Mouse (Mus musculus) frontal cortex, adult (tissue): ENCODE measurements around the gene Lrch2.
A peak's percentile ranks its signal among the peaks of the same experiment; 100 is the strongest.
"Not testable (repeated sequence)": the region's sequence is repeated elsewhere in the genome, so short reads cannot be mapped to it uniquely, and the experiment has no call there.

ENCODE experiments used
- ATAC-seq: cut with Nextera tagmentation; 2 replicates; pipeline ENCODE4 v1.9.2; 2017; ENCODE audit warnings: mild to moderate bottlenecking, moderate library complexity, mixed read lengths; ENCODE audit not compliant: low TSS enrichment

The Lrch2 gene

DNA sequence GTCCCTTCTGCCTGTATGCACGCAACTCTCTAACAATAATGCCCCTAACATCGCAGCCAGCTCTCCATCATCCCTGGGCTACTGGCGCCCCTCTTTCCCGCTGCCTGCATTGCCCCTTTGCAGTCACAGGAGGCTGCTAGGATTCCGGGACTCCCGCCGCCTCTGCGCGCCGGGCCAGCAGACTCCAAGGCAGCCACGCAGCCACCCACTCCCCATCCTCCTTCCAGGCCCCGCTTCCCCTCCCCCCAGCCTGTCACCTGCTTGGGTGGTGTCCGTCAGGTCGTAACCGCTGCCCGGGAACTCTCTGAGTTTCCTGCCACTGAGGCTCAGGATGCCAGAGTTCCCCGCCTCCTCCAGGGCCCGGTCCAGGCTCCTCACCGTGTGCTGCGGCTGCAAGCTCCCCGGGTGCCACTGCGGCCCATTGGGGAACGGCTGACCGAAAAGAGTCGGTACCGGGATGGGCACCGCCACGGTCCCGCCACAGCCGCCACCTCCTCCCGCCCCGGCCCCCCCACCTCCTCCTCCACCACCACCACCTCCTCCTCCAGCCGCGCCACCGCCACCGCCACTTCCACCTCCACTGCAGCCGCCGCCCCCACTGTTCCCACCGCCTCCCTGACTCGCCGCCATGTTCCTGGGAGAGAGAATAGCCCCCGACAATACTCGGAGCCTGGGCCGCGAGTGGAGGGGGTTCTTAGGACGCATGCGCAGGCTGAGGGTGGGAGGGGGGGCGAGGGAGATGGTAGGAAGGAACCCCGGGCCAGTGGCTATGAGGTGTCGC is at the start of gene Lrch2:
Lrch2 (minus strand) TSS at position 661 of the 781 bp plus-strand sequence.
- ATAC-seq: peak; percentile 91

DNA sequence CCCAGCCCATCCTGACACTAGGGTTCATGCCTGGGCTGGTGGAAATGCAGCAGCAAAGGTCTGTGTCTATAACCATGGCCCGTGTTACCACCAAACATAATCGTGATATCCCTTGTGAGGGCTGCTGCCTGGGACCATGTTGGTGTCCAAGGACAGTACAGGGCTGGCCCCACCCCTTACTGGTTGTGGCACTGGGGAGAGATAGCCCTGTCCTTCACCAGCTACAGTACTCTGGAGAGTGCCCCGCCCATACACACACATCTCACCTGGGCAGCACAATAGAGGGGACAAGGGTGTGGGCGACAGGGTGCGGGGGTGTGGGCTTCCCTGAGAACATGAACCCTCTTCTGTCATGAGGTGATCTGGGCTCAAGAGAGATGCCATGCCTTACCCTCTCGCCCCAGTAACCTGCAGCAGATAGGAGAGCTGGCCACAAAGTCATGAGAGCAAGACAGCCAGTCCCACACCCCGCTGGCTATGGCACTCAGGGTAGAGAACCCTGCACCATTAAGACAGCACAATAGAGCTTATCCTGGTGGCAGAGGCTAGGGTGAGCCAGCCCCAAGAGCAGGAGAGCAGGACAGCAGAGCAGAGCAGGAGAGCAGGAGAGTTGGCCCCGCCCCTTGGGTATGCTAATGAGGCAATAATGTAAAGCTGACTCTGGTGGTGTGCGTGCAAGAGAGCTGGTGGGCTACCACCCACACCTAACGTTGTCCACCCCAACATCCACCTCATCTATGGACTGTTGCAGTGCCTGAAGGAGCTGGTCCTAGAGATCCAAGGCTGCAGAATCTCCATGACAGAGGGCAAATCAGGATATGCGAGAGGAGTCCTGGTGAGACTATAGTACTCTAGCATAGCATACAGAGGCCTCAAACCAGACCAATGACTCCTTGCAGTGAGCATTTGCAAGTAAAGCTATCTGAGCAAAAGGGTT is 12.7 kb downstream of the Lrch2 start:
- ATAC-seq: no peak

DNA sequence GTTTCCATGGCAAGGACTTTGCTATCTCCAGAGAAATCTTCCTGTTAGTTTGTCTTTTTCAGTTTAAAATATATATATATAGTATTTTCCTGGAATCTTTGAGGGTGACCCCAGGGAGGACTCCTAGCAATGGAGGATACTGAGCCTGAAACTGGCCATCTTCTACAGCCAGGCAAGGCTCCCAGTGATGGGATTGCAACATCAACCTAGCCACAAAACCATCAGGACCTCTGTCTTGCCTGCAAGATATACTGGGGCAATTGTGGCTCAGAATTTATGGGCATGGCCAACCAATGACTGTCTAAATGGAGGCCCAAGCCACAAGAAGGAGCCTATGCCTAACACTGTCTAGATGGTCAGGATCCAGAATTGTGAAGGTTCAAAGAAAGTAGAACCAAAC is 15.5 kb downstream of the Lrch2 start:
- ATAC-seq: no peak

DNA sequence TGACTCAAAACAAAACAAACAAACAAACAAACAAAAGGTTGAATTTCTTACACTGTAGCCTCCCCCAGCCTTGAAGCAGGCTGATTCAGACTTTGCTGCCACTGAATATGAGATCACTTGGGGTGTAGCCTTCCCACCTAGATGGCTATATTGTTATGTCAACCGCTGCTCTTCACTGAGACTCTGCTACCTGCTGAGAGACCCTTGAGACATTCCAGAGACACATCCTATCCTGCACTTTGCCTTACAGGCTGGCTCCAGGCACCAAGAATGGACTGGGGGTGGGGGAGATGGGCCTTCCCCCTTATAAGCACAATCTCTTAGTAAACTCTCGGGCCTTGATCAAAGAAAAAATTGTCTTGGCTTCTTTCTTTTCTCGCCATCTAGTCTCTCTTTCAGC is 16.8 kb downstream of the Lrch2 start:
- ATAC-seq: not testable (repeated sequence)

DNA sequence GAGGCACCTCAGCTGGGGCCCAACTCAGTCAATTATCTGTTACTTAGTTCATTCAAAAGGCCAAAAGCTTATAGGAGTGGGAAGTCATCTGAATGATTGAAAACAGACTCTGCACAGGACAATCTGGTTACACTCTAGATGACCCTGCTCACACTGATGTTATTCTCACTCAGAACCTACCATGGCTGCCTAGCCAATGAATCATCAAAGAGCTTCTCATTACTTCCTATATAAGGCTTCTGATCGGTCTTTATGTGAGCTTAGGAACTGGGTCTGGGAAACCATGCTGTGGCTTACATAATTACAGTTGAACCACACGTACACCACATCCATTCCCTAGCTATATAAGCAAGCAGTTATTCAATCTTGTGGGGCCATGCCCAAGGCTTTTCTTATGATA is 18.3 kb downstream of the Lrch2 start:
- no peak for ATAC-seq

DNA sequence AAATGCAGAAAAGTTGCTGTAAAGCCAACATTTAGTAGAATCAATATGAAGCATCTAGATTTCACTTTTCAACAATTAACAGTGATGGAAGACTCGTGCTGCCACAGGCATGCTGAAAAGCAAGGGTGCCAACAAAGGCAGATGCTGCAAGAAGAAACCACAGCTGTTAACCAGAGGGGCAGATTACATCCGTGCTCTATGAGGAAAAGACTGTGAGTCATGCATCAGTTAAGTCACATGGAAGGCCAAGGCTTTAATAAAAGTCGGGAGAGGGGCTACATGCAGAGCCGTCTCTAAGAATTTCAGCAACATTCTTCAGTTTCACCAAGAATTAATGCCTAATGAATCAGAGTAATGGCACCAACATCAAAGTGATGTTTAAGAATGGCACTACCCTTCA is 22.2 kb downstream of the Lrch2 start:
- ATAC-seq: no peak

DNA sequence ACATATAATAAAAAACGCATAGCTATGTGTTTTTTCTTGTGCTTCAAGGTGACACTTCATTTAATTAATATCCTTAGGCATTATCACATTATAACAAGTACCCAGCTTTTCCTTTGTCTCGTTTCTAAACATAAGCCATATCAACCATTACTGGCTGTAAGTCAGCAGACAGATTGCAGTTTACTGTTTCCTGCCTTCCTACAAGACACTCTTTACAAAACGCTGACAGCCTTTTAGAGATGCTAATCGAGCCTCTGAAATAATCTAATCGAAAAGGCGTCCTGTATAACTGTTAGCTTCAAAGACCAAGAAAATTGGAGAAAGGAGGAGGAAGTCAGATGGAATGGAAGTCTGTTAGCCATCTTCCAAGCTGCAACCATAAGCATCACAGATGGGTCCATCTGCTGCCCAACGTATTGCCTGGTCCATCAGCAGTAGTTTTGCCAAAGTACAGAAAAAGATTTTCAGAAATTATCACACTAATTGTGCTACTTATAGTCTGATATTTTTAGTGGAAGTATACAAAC is 26.2 kb downstream of the Lrch2 start:
- no peak for ATAC-seq

DNA sequence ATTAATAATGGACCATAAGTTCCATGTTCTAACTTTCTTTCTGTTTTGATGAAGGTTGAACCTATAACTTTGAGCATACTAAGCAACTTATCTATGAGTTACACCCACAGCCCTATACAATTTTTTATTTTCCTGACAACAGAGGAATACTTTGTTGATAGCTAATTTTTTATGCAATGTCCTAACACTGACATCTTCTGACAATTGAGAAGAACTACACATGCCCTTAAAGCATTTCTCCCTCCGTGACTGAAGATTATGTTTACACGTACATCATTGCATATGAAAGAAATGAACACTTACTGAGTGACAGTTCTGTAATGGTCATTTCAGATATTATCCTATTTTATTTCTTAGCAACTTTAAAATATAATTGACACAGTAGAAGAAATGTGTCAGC is 64.3 kb downstream of the Lrch2 start:
- ATAC-seq: no peak

DNA sequence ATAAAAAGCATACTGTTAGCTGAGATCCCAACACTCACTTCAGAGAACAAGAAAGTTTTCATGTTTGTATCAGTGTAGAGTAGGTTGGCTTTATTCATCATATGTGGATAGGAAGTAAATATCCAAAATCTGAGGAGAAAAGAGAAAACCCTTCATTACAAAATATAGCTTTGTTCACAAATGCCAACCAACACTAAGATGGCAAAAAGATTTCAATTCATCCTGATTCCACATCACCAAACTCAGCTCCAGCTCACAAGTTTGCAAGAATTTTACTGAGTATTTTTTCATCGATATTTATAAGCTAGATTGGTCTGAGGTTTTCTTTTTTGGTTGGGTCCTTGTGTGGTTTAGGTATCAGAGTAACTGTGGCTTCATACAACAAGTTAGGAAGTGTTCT is 100.3 kb downstream of the Lrch2 start, which contains the start of gene Vmn1r239-ps:
Vmn1r239-ps (minus strand) TSS at position 101 of the 400 bp plus-strand sequence.
- ATAC-seq: not testable (repeated sequence)

DNA sequence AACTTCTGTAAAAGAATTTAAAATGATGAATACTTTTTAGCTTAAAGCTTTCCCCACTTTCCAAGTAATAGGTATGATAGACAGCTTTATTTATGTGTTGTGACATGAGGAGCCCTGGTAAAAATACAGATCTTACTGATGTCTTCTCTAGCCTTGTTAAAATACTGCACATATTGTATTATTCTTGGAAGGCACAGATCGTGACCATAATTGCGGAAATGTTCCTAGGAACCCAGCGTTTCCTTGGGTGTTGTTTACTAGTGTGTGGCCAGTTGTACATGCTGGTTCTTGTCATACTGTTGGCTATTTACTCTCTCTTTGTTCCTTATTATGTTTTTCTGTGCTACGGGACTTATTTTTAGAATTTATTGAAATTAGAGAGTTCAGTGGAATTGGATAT is 110.5 kb downstream of the Lrch2 start:
- ATAC-seq: no peak

DNA sequence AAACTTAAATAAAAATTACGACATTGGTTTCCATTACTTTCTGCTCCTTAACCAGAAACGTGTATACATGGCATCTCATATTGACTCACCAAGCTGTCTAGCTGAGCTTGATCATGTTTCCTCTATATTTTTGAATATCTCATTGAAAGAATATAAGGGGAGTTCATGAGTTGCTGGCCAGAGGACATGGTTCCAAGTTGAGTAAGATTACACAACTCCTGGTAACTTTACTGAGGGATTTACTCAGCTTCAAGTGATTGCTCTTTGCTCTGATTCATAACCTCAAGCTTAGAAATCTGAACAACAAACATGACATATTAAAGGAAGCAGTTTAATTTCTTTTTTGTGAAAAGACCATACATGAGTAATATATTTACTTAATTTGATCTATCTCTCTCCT is 118.5 kb downstream of the Lrch2 start:
- no peak for ATAC-seq

DNA sequence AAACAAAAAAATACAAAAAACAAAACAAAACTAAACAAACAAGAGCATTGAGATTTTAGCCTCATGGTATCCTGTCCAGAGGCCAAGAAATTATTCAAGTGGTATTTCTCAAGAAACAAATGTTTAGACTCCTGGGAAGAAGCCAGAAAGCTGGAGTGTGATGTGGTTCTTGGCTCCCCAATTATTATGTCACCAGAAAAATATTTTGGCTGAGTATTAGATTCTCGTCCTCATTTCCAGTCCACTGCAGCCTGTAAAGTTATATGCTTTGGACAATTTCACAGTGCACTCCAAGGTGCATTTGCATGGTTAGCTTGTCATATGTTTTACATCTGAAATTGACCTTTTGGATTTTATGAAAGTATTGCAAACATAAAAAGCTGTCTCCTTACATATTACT is 124.1 kb downstream of the Lrch2 start:
- ATAC-seq: no peak

DNA sequence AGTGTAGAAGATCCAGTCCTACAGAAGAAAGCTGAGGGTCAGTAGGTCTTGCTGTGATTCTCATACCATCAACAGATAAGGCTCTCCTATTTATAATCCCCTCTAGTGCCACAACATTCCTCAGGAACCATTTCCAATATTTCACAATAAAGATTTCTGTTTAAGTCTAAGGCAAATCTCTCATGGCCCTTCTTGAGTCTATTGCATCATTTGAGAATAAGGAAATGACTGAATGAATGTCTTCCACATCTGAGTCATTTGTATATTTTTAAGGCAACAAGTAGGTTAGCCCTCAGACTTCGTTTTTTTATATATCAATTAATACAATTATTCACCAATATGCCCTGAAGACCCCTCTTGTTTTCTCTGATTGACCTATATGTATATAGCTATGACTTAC is 124.8 kb downstream of the Lrch2 start, which contains the start of gene Il13ra2:
Il13ra2 (minus strand) TSS at position 64 of the 400 bp plus-strand sequence.
- no peak for ATAC-seq
